Mouse (Mus musculus): Measurements from ENCODE around the gene Akr1b8.
A peak's percentile ranks its signal among the peaks of the same experiment; 100 is the strongest.
"Not testable (repeated sequence)": the region's sequence is repeated elsewhere in the genome, so short reads cannot be mapped to it uniquely, and the experiment has no call there.

Akr1b8 gene

DNA sequence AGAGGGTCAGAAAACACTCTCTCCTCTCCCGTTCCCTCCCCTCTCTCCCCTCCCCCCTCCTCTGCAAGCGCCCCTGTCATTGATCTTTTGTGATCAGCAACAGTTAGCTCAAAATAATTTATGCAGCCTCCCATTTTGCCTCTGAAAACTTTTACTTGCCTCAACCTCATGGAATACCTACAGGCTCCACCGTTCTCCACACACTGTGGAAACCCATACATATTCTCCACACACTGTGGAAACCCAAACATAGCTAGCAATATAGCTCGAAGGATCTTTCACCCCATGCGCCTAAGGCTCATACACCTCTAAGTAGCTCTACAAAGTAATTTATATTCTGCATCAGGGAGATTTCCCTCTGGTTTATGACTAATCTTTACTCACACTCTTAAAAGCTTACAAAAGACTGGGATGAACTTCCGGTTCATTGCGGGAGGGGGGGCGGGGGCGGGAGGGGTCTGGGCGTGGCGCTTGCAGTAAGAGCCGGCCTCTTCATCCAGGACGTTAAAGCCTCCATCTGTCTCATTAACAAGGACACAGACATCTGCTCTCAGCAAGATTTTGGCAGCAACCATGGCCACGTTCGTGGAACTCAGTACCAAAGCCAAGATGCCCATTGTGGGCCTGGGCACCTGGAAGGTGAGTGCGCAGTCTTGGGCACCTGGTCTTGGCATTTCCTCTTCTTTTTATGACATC is at the start of gene Akr1b8:
Gene Akr1b8, plus strand, starts transcription at position 462 of the 696 bp plus-strand sequence.
- DNase-seq (ENCODE audit: low read depth), result peak; percentile 78

- no peak for DNase-seq (ENCODE audit: low read depth)
These were observed 49.2 kb upstream of the Akr1b8 start for GRCm38 (mm10) chr6:34304675-34305241.

- DNase-seq (ENCODE audit: low read depth), result no peak
These were observed 47.1 kb upstream of the Akr1b8 start for GRCm38 (mm10) chr6:34306797-34307196.

DNA sequence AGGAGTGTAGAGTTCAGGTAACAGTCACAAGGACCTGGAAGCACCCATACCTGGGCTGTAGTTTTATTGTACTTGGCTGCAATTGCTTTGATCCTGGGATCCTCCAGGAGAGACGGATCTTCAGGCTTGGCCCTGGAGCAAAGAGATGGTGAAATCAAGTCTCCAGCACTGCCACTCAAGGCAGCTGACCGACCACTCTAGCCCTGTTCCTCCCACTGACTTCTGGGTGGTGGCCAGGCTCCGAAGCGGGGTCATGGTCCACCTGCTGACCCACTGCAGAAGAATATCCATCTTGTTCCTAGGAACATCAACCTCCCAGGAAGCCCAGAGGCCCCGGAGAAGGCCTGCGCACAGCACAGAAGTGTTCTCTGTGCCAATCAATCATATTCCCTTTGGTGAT is 44.4 kb upstream of the Akr1b8 start:
- peak; percentile 87 for DNase-seq (ENCODE audit: low read depth)

DNA sequence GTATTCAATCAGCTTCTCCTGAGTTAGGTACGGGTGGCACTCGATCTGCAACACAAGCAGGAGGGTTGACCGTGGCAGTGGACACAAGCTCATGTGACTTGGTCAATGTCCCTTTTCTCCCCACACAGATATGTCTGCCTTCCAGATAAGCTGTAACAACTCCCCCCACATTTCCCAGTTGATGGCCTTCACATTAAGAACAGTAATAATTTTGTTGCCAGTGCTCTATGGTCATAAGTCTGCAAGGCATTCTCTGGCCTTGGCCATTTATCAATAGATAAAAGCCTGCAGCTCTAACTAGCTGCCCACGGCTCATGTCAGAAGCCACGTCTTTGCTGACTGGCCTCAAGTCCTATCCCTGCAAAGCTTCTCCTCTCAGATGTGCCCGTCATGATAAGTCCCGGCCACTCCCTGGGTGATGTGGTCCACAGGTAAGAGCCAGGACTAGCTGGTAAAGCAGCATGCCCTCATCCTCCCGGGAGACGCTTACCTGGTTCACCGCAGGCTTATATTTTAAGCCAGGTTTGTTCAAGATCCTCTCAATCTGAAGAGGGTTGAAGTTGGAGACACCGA is 43.8 kb upstream of the Akr1b8 start:
- no peak for DNase-seq (ENCODE audit: low read depth)

DNA sequence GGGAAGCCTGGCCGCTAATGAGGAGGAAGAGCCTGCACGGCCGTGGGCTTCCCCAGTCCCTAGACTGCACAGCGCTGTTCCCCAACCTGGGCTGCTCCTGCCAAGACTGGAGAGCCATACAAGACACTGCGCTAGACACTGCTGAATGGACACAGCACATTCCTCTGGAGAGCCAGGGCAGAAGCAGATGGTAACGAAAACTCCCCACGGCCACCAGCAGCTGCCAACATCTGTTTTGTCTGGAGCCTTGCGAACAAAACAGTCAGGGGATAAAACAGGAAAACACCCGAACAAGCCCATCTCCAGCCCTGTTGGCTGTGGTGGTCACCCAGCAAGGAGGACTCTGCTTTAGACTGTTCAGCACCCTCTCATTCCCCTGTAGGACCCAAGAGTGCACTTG is 40.5 kb upstream of the Akr1b8 start:
- no peak for DNase-seq (ENCODE audit: low read depth)

GRCm38 (mm10) chr6:34313921-34314320 is 40.0 kb upstream of the Akr1b8 start:
- no peak for DNase-seq (ENCODE audit: low read depth)

DNA sequence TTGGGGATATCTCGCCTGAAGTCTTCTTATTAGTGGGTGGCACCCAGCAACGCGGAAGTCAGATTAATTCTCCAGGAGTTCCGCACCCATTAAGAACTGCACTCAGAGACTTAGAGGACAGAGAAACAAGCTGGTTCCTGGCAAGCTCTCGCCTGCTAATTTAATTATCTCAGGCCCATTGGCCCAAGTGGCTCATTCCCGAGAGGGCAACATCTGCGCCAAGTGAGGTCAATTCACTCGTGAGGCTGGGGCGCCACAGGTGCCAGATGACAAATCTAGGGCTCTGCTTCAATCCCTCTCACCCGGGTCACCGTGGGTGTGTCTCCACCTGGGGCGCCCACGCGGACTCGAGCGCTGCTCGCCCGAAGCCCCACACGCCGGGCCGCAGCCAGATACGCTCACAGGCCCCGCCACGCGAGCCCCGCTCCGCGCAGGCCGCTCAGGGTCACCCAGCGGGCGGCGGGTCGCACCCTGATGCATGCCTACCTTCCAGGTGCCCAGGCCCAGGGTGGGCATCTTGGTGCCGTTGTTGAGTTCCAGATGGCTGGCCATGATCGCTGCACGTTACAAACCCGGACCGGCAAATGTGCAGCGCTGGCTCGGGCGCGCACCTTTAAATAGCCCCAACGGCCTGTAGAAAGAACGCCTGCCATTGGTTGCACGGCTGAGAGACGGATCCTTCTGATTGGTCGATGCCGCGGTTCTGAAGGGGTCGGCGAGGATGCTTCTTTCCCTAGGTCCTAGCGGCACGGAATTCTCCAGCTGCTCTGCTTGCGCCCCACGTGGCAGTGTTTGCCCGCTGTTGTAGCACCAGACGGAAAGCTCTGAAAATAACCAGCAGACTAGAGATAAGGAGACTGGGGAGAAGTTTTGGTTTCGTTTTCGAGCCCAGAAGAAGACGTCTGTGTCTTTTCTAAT is 36.8 kb upstream of the Akr1b8 start, which contains the start of gene Akr1b3:
Gene Akr1b3, minus strand, starts transcription at position 625 of the 918 bp plus-strand sequence.
- peak; percentile 98 for DNase-seq (ENCODE audit: low read depth)

- peak; percentile 76 for DNase-seq (ENCODE audit: low read depth)
These were observed 35.7 kb upstream of the Akr1b8 start for GRCm38 (mm10) chr6:34318172-34318571.

DNA sequence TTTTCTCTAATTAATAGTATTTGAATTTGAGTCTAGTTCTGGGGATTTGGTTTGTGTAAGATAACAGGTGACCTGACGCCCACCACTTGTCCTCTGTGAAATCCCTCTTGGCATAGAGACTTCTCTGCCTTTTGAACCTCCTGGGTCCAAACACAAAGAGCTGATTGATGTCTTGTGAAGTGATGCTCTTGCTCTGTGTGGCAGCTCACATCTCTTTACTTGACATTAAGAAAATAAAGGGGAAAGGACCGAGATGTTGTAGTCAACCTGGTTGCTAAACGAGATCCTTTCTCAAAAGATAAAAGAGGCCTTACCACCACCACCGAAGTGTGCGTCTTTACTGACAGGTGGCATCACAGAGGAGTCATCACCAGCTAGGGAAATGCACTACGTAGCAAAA is 35.3 kb upstream of the Akr1b8 start:
- no peak for DNase-seq (ENCODE audit: low read depth)

DNA sequence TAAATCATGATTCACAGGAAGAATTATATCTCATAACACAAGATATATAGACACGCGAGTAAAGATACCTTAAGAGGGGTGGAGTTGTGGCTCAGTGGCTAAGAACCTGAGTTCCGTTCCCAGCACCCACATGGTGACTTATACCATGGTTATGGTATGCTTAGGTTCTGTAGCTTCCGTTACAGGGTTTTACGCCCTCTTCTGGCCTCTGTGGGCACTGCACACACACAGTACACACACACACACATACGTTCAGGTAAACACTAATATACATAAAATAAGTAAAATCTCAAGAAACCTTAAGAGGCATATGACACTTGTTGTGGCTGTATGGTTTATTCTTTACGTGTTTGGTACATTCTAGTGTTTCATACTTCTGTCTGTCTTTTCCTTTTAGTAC is 31.8 kb upstream of the Akr1b8 start:
- DNase-seq (ENCODE audit: low read depth), result no peak

DNA sequence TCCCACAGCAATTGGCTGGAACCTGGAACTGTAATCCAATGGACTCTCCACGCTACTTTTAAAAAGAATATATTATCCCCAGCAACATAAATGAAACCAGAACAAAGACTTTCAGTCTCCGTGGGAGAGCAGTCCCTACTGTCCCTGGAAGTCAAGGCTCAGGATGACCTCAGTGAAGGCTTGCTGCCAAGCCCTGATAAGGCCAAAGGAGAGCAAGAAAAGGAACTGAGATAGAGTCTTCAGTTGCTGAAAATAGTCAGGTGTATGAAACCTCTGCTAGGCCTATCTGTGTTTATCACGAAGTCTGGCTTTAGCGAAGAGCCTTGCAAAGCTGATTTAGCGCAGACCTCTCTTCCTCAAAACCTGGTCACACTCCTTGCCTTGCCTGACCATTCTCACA is 22.5 kb upstream of the Akr1b8 start:
- no peak for DNase-seq (ENCODE audit: low read depth)

DNA sequence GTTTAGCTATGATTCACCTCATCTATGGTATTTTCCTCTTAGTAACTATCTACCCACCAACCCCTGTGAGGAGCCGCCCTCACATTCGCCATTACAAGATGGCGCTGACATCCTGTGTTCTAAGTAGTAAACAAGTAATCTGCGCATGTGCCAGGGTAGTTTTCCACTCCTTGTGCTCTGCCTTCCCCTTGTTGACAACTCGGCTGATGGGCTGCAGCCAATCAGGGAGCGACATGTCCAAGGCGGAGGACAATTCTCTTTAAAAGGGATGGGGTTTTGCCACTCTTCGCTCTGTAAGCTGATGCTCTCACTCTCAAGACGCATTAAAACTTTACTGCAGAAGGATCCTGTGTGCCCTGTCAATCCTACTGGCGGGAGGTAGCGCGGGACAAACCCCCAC is 22.1 kb upstream of the Akr1b8 start:
- not testable (repeated sequence) for DNase-seq (ENCODE audit: low read depth)

- DNase-seq (ENCODE audit: low read depth), result peak; percentile 31
These were observed 19.2 kb upstream of the Akr1b8 start for GRCm38 (mm10) chr6:34334673-34335072.

GRCm38 (mm10) chr6:34337799-34338198 is 16.1 kb upstream of the Akr1b8 start:
- peak; percentile 43 for DNase-seq (ENCODE audit: low read depth)

DNA sequence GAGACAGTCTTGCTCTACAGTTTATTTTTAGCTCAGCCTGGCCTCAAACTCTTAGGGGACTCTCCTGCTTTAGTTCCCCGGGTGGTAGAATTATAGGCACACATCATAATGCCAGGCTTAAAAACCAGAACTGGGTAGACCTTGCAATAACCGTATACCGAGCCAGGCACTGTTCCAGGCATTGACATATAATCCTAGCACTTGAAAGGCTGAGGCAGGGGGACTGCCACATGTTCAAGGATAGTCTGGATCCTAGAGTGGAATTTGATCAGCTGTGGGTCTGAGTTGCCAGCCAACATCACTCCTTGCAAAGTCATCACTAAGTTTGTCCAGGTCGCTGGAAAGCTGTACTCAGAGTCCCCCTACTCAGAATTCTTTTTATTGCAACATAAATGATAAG is 11.9 kb upstream of the Akr1b8 start:
- no peak for DNase-seq (ENCODE audit: low read depth)

GRCm38 (mm10) chr6:34342476-34342875 is 11.4 kb upstream of the Akr1b8 start:
- DNase-seq (ENCODE audit: low read depth), result no peak

DNA sequence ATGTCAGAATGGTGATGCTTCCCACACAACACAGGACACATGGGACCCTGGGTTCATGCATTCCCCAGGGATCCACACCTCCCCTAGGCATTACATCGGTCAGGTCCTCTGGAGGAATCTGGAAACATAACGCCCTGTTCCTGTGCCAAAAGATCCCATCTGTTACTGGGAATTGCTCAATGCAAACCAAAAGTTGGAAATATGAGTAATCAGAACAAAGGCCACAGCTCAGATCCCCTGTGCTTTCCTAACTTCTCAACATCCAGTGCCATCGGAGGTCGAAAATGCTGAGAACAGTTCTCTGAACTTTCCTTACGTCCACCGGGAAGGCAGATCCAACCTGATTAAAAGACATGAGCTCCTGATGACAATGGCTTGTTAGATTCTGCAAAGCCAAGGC is 10.5 kb upstream of the Akr1b8 start:
- peak; percentile 91 for DNase-seq (ENCODE audit: low read depth)

- DNase-seq (ENCODE audit: low read depth), result no peak
These were observed 9.6 kb upstream of the Akr1b8 start for GRCm38 (mm10) chr6:34344135-34344850.

DNA sequence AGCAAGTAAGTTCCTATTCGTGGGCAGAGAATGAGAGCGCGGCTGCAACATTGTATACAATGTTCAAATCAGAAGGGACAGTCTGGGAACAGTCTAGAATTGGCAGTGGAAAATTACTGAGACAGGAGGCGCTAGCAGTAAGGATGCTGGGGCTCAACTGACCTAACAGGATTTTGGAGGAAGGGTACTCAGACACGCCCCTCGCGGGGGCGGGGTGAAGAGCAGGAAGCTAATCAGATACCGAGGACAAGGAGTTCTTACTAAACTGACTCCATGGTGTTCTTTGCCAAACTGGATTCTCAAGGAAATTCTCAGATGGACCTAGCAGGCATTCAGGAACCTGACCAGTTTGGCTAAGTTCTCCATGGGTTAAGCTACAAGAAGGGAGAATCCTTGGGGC is 9.0 kb upstream of the Akr1b8 start:
- no peak for DNase-seq (ENCODE audit: low read depth)

GRCm38 (mm10) chr6:34346096-34346898 is 7.6 kb upstream of the Akr1b8 start:
- DNase-seq (ENCODE audit: low read depth), result peak; percentile 91
